Mouse (Mus musculus): ENCODE measurements around the gene Phf3. TPM values are rescaled to one million over a fixed set of nuclear protein-coding genes. Genes with fewer than 3 reads are reported as not detected.

The Phf3 gene
- total and polyA plus RNA-seq, 2 experiments, result 11.7 to 41.4 TPM

GRCm38 (mm10) chr1:30872836-30873540, 733 bp downstream of the Phf3 start:
- Histone ChIP-seq H3K9ac (ENCODE audit: low read depth, low read length) (peak overlapping the region; percentile 99), H3K4me1 (ENCODE audit: control insufficient read depth, insufficient read depth, low read length) (peaks cover 15% of the 10 kb centered on the region), H3K4me3 (ENCODE audit: insufficient read depth, low read depth, low read length) (peak overlapping the region; percentile 98), H3K36me3 (ENCODE audit: control insufficient read depth, insufficient read depth, low read length) (0 out of 2 replicates have a peak, but pooled peaks cover 2% of the 10 kb centered on the region), H3K27ac (replicated peaks; ENCODE audit: insufficient read depth, low read depth, low read length) (peak overlapping the region; percentile 98), H3K79me2 (ENCODE audit: control insufficient read depth, insufficient read depth, low read length) (peaks cover 6% of the 10 kb centered on the region; the same call in 1 of the 2 replicates), H3K27me3 (ENCODE audit: control insufficient read depth, insufficient read depth, low read length) (no peaks in the 10 kb centered on the region)
- WGBS, result under 1% methylated on average over 68 of the region's 79 CpGs
- DNase-seq (ENCODE audit: extremely low read depth, low read depth, low spot score), result peak; percentile 57
- TF ChIP-seq CTCF (IDR thresholded peaks at IDR 0.05; ENCODE audit: low read depth, low read length) (no peak), POLR2A (IDR thresholded peaks at IDR 0.05; ENCODE audit: extremely low read depth, insufficient read depth, low read length) (no peak)

GRCm38 (mm10) chr1:30867786-30868185, 5.9 kb downstream of the Phf3 start:
- Histone ChIP-seq H3K4me1 (ENCODE audit: control insufficient read depth, insufficient read depth, low read length) (peaks cover 13% of the 10 kb centered on the region), H3K36me3 (ENCODE audit: control insufficient read depth, insufficient read depth, low read length) (peaks cover 3% of the 10 kb centered on the region; the same call in 1 of the 2 replicates), H3K27me3 (ENCODE audit: control insufficient read depth, insufficient read depth, low read length) (no peaks in the 10 kb centered on the region), H3K4me3 (ENCODE audit: insufficient read depth, low read depth, low read length) (no peak overlapping the region), H3K79me2 (ENCODE audit: control insufficient read depth, insufficient read depth, low read length) (peaks cover 16% of the 10 kb centered on the region; the same call in 1 of the 2 replicates), H3K27ac (replicated peaks; ENCODE audit: insufficient read depth, low read depth, low read length) (no peak overlapping the region), H3K9ac (ENCODE audit: low read depth, low read length) (no peak overlapping the region)
- 86% methylated on average over 4 of the region's 4 CpGs for WGBS
- no peak for DNase-seq (ENCODE audit: extremely low read depth, low read depth, low spot score)
- TF ChIP-seq CTCF (IDR thresholded peaks at IDR 0.05; ENCODE audit: low read depth, low read length) (no peak), POLR2A (IDR thresholded peaks at IDR 0.05; ENCODE audit: extremely low read depth, insufficient read depth, low read length) (no peak)

GRCm38 (mm10) chr1:30852518-30852917, 21.2 kb downstream of the Phf3 start:
- no peak for DNase-seq (ENCODE audit: extremely low read depth, low read depth, low spot score)
- Histone ChIP-seq H3K4me1 (ENCODE audit: control insufficient read depth, insufficient read depth, low read length) (peaks cover 5% of the 10 kb centered on the region), H3K36me3 (ENCODE audit: control insufficient read depth, insufficient read depth, low read length) (peaks cover 1% of the 10 kb centered on the region; the same call in 1 of the 2 replicates), H3K79me2 (ENCODE audit: control insufficient read depth, insufficient read depth, low read length) (peaks cover 15% of the 10 kb centered on the region; the same call in 1 of the 2 replicates), H3K27ac (replicated peaks; ENCODE audit: insufficient read depth, low read depth, low read length) (no peak overlapping the region), H3K9ac (ENCODE audit: low read depth, low read length) (no peak overlapping the region), H3K27me3 (ENCODE audit: control insufficient read depth, insufficient read depth, low read length) (no peaks in the 10 kb centered on the region), H3K4me3 (ENCODE audit: insufficient read depth, low read depth, low read length) (no peak overlapping the region)
- no peak for TF ChIP-seq POLR2A (IDR thresholded peaks at IDR 0.05; ENCODE audit: extremely low read depth, insufficient read depth, low read length)
- TF ChIP-seq CTCF (IDR thresholded peaks at IDR 0.05; ENCODE audit: low read depth, low read length), result no peak
- 95% methylated on average over 3 of the region's 3 CpGs for WGBS

- Histone ChIP-seq H3K27ac (replicated peaks; ENCODE audit: insufficient read depth, low read depth, low read length) (no peak overlapping the region), H3K9ac (ENCODE audit: low read depth, low read length) (no peak overlapping the region), H3K36me3 (ENCODE audit: control insufficient read depth, insufficient read depth, low read length) (peaks cover 1% of the 10 kb centered on the region; the same call in 1 of the 2 replicates), H3K79me2 (ENCODE audit: control insufficient read depth, insufficient read depth, low read length) (peaks cover 21% of the 10 kb centered on the region; the same call in 1 of the 2 replicates), H3K27me3 (ENCODE audit: control insufficient read depth, insufficient read depth, low read length) (no peaks in the 10 kb centered on the region), H3K4me3 (ENCODE audit: insufficient read depth, low read depth, low read length) (no peak overlapping the region), H3K4me1 (ENCODE audit: control insufficient read depth, insufficient read depth, low read length) (peaks cover 5% of the 10 kb centered on the region)
- TF ChIP-seq POLR2A (IDR thresholded peaks at IDR 0.05; ENCODE audit: extremely low read depth, insufficient read depth, low read length) (no peak), CTCF (IDR thresholded peaks at IDR 0.05; ENCODE audit: low read depth, low read length) (no peak)
- no peak for DNase-seq (ENCODE audit: extremely low read depth, low read depth, low spot score)
- 80% methylated on average over 3 of the region's 3 CpGs for WGBS
Measured at GRCm38 (mm10) chr1:30851920-30852319, 21.8 kb downstream of the Phf3 start.

GRCm38 (mm10) chr1:30850906-30851305, 22.8 kb downstream of the Phf3 start:
- peaks cover 1% of the 10 kb centered on the region; the same call in 1 of the 2 replicates for H3K36me3 ChIP-seq (ENCODE audit: control insufficient read depth, insufficient read depth, low read length)
- no peak overlapping the region for H3K9ac ChIP-seq (ENCODE audit: low read depth, low read length)
- peaks cover 5% of the 10 kb centered on the region for H3K4me1 ChIP-seq (ENCODE audit: control insufficient read depth, insufficient read depth, low read length)
- H3K27ac ChIP-seq (replicated peaks; ENCODE audit: insufficient read depth, low read depth, low read length), result no peak overlapping the region
- DNase-seq (ENCODE audit: extremely low read depth, low read depth, low spot score), result no peak
- WGBS, result 71% methylated on average over 2 of the region's 2 CpGs
- TF ChIP-seq CTCF (IDR thresholded peaks at IDR 0.05; ENCODE audit: low read depth, low read length), result no peak
- TF ChIP-seq POLR2A (IDR thresholded peaks at IDR 0.05; ENCODE audit: extremely low read depth, insufficient read depth, low read length), result no peak
- no peaks in the 10 kb centered on the region for H3K27me3 ChIP-seq (ENCODE audit: control insufficient read depth, insufficient read depth, low read length)
- no peak overlapping the region for H3K4me3 ChIP-seq (ENCODE audit: insufficient read depth, low read depth, low read length)
- H3K79me2 ChIP-seq (ENCODE audit: control insufficient read depth, insufficient read depth, low read length), result peaks cover 21% of the 10 kb centered on the region

GRCm38 (mm10) chr1:30849955-30850354, 23.8 kb downstream of the Phf3 start:
- H3K27me3 ChIP-seq (ENCODE audit: control insufficient read depth, insufficient read depth, low read length), result no peaks in the 10 kb centered on the region
- peaks cover 1% of the 10 kb centered on the region; the same call in 1 of the 2 replicates for H3K36me3 ChIP-seq (ENCODE audit: control insufficient read depth, insufficient read depth, low read length)
- H3K4me1 ChIP-seq (ENCODE audit: control insufficient read depth, insufficient read depth, low read length), result peaks cover 5% of the 10 kb centered on the region
- H3K4me3 ChIP-seq (ENCODE audit: insufficient read depth, low read depth, low read length), result no peak overlapping the region
- H3K27ac ChIP-seq (replicated peaks; ENCODE audit: insufficient read depth, low read depth, low read length), result no peak overlapping the region
- 78% methylated on average over 3 of the region's 3 CpGs for WGBS
- DNase-seq (ENCODE audit: extremely low read depth, low read depth, low spot score), result no peak
- TF ChIP-seq POLR2A (IDR thresholded peaks at IDR 0.05; ENCODE audit: extremely low read depth, insufficient read depth, low read length) (no peak), CTCF (IDR thresholded peaks at IDR 0.05; ENCODE audit: low read depth, low read length) (no peak)
- peaks cover 21% of the 10 kb centered on the region for H3K79me2 ChIP-seq (ENCODE audit: control insufficient read depth, insufficient read depth, low read length)
- H3K9ac ChIP-seq (ENCODE audit: low read depth, low read length), result no peak overlapping the region
